Mouse (Mus musculus) forebrain, embryonic 10.5 days (tissue): ENCODE measurements at regions not wholly inside any gene's neighbourhood (a gene's known extent, or its start where the extent isn't known, plus 50 kb on each side); places are given as distances from the start of the nearest gene placed in this dataset.

Experiments
- DNase-seq: peaks from one replicate; pipeline ENCODE4 v3.0.0-alpha.2; 2017; ENCODE audit warnings: low spot score; ENCODE audit errors: extremely low spot score
- H3K27ac ChIP-seq: fragments of 300-500 bp; sonication (generic); 2 replicates; pipeline ENCODE4 v1.5.1; 2016; ENCODE audit warnings: mild to moderate bottlenecking
- H3K27me3 ChIP-seq: fragments of 300-500 bp; sonication (generic); 2 replicates; pipeline ENCODE4 v1.6.1; 2016; ENCODE audit warnings: mild to moderate bottlenecking; ENCODE audit not compliant: poor library complexity, severe bottlenecking
- H3K36me3 ChIP-seq: fragments of 300-500 bp; sonication (generic); replicated peaks from 2 replicates; pipeline ENCODE4 v1.6.1; 2016; ENCODE audit warnings: mild to moderate bottlenecking, moderate library complexity
- H3K4me1 ChIP-seq: fragments of 300-500 bp; sonication (generic); 2 replicates; pipeline ENCODE4 v1.6.1; 2016
- H3K4me3 ChIP-seq: fragments of 300-500 bp; sonication (generic); 2 replicates; pipeline ENCODE4 v1.5.1; 2016; ENCODE audit warnings: mild to moderate bottlenecking, moderate library complexity
- H3K9me3 ChIP-seq: fragments of 300-500 bp; sonication (generic); 2 replicates; pipeline ENCODE4 v1.6.1; 2016; ENCODE audit warnings: mild to moderate bottlenecking, moderate library complexity
- WGBS: fragments of 180-500 bp; shearing (Covaris S2); methylation state at CpG from one replicate; pipeline ENCODE4 v1.1.7; 2016; 5-methylcytosine and 5-hydroxymethylcytosine counted together

DNA sequence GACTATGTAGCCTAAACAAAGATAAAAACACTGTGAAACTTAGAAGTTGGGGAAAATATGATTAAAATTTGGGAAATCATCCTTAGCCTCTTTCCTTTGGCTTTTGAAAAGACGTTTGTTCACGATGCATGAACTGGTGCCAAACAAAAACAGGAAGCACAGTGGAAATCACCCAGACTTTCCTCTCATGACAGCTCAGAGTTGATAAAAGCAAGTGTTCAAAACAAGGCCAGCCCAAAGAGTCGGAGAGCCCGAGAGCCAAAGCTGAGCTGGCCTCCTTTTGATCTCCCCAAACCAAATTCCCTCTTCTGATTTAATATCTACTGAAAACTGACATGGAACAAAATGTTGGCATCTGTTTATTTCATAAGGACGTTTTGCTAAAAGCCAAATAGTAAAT, 632.1 kb upstream of the Intu start:
- Histone ChIP-seq H3K27me3 (no peaks in the 10 kb centered on the region), H3K4me1 (peaks cover 4% of the 10 kb centered on the region; the same call in 1 of the 2 replicates), H3K4me3 (no peak overlapping the region), H3K9me3 (no peaks in the 10 kb centered on the region), H3K27ac (no peak overlapping the region), H3K36me3 (no peaks in the 10 kb centered on the region)
- DNase-seq, result no peak
- WGBS, result 80% methylated on average over 5 of the region's 5 CpGs

GRCm38 (mm10) chr3:39900207-39900606, 630.9 kb upstream of the Intu start:
- H3K9me3 ChIP-seq, result no peaks in the 10 kb centered on the region
- no peaks in the 10 kb centered on the region for H3K36me3 ChIP-seq
- 76% methylated on average over 2 of the region's 2 CpGs for WGBS
- DNase-seq, result no peak
- H3K27ac ChIP-seq, result no peak overlapping the region
- no peaks in the 10 kb centered on the region for H3K27me3 ChIP-seq
- no peak overlapping the region for H3K4me3 ChIP-seq
- H3K4me1 ChIP-seq, result peaks cover 4% of the 10 kb centered on the region; the same call in 1 of the 2 replicates

GRCm38 (mm10) chr3:39904377-39904776, 626.7 kb upstream of the Intu start:
- H3K4me1 ChIP-seq, result no peaks in the 10 kb centered on the region
- no peaks in the 10 kb centered on the region for H3K36me3 ChIP-seq
- H3K27ac ChIP-seq, result no peak overlapping the region
- 80% methylated on average over 3 of the region's 3 CpGs for WGBS
- peaks cover 6% of the 10 kb centered on the region; the same call in 1 of the 2 replicates for H3K27me3 ChIP-seq
- no peak overlapping the region for H3K4me3 ChIP-seq
- H3K9me3 ChIP-seq, result no peaks in the 10 kb centered on the region
- DNase-seq, result no peak

GRCm38 (mm10) chr3:39908676-39909362, 622.3 kb upstream of the Intu start:
- H3K4me3 ChIP-seq, result no peak overlapping the region
- H3K27ac ChIP-seq, result no peak overlapping the region
- no peaks in the 10 kb centered on the region for H3K9me3 ChIP-seq
- no peak for DNase-seq
- H3K4me1 ChIP-seq, result no peaks in the 10 kb centered on the region
- H3K36me3 ChIP-seq, result no peaks in the 10 kb centered on the region
- H3K27me3 ChIP-seq, result peaks cover 16% of the 10 kb centered on the region; the same call in 1 of the 2 replicates
- WGBS, result 89% methylated on average over 4 of the region's 4 CpGs

GRCm38 (mm10) chr3:39909642-39910041, 621.4 kb upstream of the Intu start:
- Histone ChIP-seq H3K27ac (no peak overlapping the region), H3K36me3 (no peaks in the 10 kb centered on the region), H3K4me1 (no peaks in the 10 kb centered on the region), H3K9me3 (no peaks in the 10 kb centered on the region), H3K4me3 (no peak overlapping the region), H3K27me3 (peaks cover 16% of the 10 kb centered on the region; the same call in 1 of the 2 replicates)
- 90% methylated on average over 1 of the region's 1 CpGs for WGBS
- DNase-seq, result no peak

DNA sequence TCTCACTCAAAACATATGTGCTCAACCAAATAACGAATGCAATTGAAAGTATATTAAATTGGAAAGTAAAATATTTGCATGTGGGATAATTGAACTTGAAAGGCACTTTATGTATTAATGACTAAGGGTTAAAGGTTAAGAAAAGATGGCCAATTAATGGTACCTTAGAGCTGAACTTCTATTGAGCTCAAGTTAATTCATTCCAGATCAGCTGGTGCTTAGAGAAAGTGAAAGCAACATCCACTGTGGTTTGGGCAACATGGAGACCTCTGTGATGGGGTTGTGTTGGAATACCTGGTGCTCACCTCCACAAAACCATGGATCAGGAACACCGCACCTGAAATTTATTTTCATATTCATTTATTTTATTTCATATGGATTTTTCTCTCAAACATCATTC, 612.5 kb upstream of the Intu start:
- WGBS, result 82% methylated on average over 2 of the region's 2 CpGs
- Histone ChIP-seq H3K36me3 (no peaks in the 10 kb centered on the region), H3K27me3 (no peaks in the 10 kb centered on the region), H3K4me1 (no peaks in the 10 kb centered on the region), H3K27ac (no peak overlapping the region), H3K4me3 (no peak overlapping the region), H3K9me3 (no peaks in the 10 kb centered on the region)
- no peak for DNase-seq

DNA sequence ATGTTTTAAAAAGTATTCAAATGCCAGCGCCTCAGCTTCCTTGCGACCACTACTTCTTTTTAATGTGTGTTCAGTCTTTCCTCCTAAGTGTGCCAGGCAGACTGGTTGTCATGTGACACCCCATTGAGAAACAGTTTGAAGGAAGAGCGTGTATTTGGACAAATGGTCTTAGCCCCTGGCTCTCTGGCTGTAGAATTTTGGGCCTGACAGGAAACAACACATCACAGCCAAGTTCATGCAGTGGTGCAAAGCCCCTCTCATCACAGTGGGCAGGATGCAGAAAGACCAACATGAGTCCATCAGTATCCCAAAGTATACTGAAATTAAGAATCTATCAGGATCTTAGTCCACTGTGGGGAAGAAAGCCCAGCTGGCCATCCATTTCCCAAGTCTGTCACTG, 605.6 kb upstream of the Intu start:
- Histone ChIP-seq H3K4me3 (no peak overlapping the region), H3K4me1 (peaks cover 8% of the 10 kb centered on the region; the same call in 1 of the 2 replicates), H3K27me3 (no peaks in the 10 kb centered on the region; the same call in 1 of the 2 replicates), H3K27ac (no peak overlapping the region), H3K9me3 (0 out of 2 replicates have a peak, but pooled peaks cover 6% of the 10 kb centered on the region), H3K36me3 (no peaks in the 10 kb centered on the region)
- 92% methylated on average over 3 of the region's 3 CpGs for WGBS
- no peak for DNase-seq

DNA sequence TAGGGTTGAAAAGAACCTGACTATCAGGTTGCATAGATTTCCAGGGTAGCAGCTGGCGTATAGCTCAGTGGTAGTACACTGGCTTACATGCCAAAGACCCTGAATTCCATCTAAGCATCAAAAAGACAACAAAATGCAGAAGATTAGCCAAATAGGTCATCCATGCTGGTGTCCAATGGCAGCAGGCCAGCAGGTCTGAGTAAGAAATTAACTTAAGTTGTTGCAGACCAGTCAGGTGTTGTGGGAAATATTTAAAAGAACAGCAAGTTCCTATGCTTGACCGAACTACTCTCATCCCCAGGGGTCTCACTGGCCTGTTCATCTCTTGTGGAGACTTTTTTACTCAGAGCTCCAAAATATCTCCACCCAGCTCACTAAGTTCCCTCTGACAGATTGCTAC, 602.7 kb upstream of the Intu start:
- Histone ChIP-seq H3K27ac (no peak overlapping the region), H3K27me3 (no peaks in the 10 kb centered on the region; the same call in 1 of the 2 replicates)
- 92% methylated on average over 2 of the region's 2 CpGs for WGBS

GRCm38 (mm10) chr3:39933372-39933771, 597.7 kb upstream of the Intu start:
- H3K36me3 ChIP-seq, result no peaks in the 10 kb centered on the region
- 0 out of 2 replicates have a peak, but pooled peaks cover 6% of the 10 kb centered on the region for H3K9me3 ChIP-seq
- H3K4me1 ChIP-seq, result no peaks in the 10 kb centered on the region
- DNase-seq, result no peak
- H3K27ac ChIP-seq, result no peak overlapping the region
- no peaks in the 10 kb centered on the region for H3K27me3 ChIP-seq
- no peak overlapping the region for H3K4me3 ChIP-seq
- WGBS, result 90% methylated on average over 3 of the region's 3 CpGs

More for the DNA sequence above, 602.7 kb upstream of the Intu start:
- no peak overlapping the region for H3K4me3 ChIP-seq
- H3K4me1 ChIP-seq, result peaks cover 8% of the 10 kb centered on the region; the same call in 1 of the 2 replicates
- no peaks in the 10 kb centered on the region for H3K36me3 ChIP-seq
- no peak for DNase-seq
- 0 out of 2 replicates have a peak, but pooled peaks cover 6% of the 10 kb centered on the region for H3K9me3 ChIP-seq

DNA sequence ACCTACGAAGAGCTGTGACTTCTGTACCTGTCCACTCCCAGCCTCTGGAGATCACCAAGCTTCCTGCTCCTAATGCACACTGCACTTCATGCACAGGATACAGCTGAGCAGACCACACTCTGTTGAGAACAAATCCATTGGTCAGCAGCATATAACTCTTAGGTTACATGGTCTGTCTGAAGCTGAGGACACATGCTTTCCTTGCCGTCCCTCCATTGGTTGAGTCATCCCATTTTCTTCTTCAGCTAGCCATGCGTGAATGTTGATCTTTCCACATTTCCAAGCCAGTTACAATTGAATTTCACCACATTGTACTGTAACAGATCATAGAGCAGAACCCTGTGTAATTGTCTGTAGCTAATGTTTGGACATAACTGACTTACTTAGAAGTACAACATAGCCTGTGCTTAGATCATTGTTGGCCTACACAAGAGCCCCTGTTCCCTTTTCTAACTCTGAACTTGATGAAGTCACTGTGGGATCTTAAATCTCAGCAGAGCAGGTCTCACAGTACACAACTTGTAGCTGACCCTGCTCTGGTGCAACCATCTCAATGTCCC, 593.3 kb upstream of the Intu start:
- H3K9me3 ChIP-seq, result no peaks in the 10 kb centered on the region
- H3K36me3 ChIP-seq, result no peaks in the 10 kb centered on the region
- 96% methylated on average over 3 of the region's 3 CpGs for WGBS
- H3K27ac ChIP-seq, result no peak overlapping the region
- no peak for DNase-seq
- no peak overlapping the region for H3K4me3 ChIP-seq
- H3K27me3 ChIP-seq, result no peaks in the 10 kb centered on the region
- H3K4me1 ChIP-seq, result no peaks in the 10 kb centered on the region

DNA sequence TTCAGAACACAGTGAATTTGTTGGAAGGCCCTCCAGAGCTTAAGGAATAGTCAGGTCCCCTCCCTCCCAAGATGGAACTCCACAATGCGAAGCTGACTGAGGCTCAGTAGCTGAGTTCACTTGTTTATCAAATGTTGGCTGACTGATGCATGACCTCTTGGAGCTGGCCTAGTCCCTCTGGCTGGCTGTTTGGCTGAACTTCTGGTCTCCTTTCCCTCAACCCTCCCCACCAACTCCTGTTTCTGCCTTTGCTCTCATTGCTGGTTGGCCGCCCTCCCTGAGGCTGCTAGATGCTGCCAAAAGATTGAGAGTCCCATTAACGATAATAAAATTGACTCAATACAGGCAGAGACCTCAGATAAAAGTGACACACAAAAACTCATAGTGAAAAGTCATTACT, 586.5 kb upstream of the Intu start:
- Histone ChIP-seq H3K27ac (no peak overlapping the region), H3K27me3 (no peaks in the 10 kb centered on the region), H3K9me3 (no peaks in the 10 kb centered on the region), H3K36me3 (no peaks in the 10 kb centered on the region), H3K4me1 (no peaks in the 10 kb centered on the region), H3K4me3 (no peak overlapping the region)
- 96% methylated on average over 3 of the region's 3 CpGs for WGBS
- no peak for DNase-seq

GRCm38 (mm10) chr3:39952103-39952502, 579.0 kb upstream of the Intu start:
- 83% methylated on average over 2 of the region's 2 CpGs for WGBS
- Histone ChIP-seq H3K36me3 (no peaks in the 10 kb centered on the region), H3K27me3 (no peaks in the 10 kb centered on the region)

GRCm38 (mm10) chr3:39952556-39952955, 578.5 kb upstream of the Intu start:
- H3K4me3 ChIP-seq, result no peak overlapping the region
- no peaks in the 10 kb centered on the region for H3K27me3 ChIP-seq
- H3K4me1 ChIP-seq, result peaks cover 5% of the 10 kb centered on the region; the same call in 1 of the 2 replicates
- peaks cover 8% of the 10 kb centered on the region; the same call in 1 of the 2 replicates for H3K9me3 ChIP-seq
- WGBS, result 89% methylated on average over 1 of the region's 1 CpGs
- H3K27ac ChIP-seq, result no peak overlapping the region
- H3K36me3 ChIP-seq, result no peaks in the 10 kb centered on the region
- no peak for DNase-seq

More at GRCm38 (mm10) chr3:39952103-39952502, 579.0 kb upstream of the Intu start:
- Histone ChIP-seq H3K27ac (no peak overlapping the region), H3K4me1 (peaks cover 5% of the 10 kb centered on the region; the same call in 1 of the 2 replicates), H3K9me3 (peaks cover 8% of the 10 kb centered on the region; the same call in 1 of the 2 replicates), H3K4me3 (no peak overlapping the region)
- DNase-seq, result no peak
